Mouse (Mus musculus) hindbrain, postnatal 0 days (tissue): ENCODE results near the gene Elavl2. TPM values are rescaled to one million over a fixed set of nuclear protein-coding genes. Genes with fewer than 3 reads are reported as not detected.

ENCODE experiments used
- ATAC-seq: fragments of 200-750 bp; cut with Nextera tagmentation; 2 replicates; pipeline ENCODE4 v1.8.0; 2017; ENCODE audit warnings: mild to moderate bottlenecking, moderate TSS enrichment, moderate library complexity
- DNase-seq: peaks from one replicate; pipeline ENCODE4 v3.0.0-alpha.2; 2015; ENCODE audit warnings: low spot score
- H3K27ac ChIP-seq: fragments of 300-500 bp; sonication (generic); 2 replicates; pipeline ENCODE4 v1.5.1; 2014; ENCODE audit warnings: mild to moderate bottlenecking
- H3K27me3 ChIP-seq: fragments of 300-500 bp; sonication (generic); 2 replicates; pipeline ENCODE4 v1.6.1; 2014; ENCODE audit warnings: low read length, mixed read lengths; ENCODE audit not compliant: insufficient read depth
- H3K36me3 ChIP-seq: fragments of 300-500 bp; sonication (generic); 2 replicates; pipeline ENCODE4 v1.6.1; 2014; ENCODE audit warnings: low read length, mixed read lengths; ENCODE audit not compliant: insufficient read depth
- H3K4me1 ChIP-seq: fragments of 300-500 bp; sonication (generic); 2 replicates; pipeline ENCODE4 v1.6.1; 2014; ENCODE audit warnings: antibody characterized with exemption, low read length, mixed read lengths; ENCODE audit not compliant: insufficient read depth
- H3K4me2 ChIP-seq: fragments of 300-500 bp; sonication (generic); 2 replicates; pipeline ENCODE4 v1.6.1; 2014; ENCODE audit warnings: low read depth, mild to moderate bottlenecking, low read length, moderate library complexity, mixed read lengths
- H3K4me3 ChIP-seq: fragments of 300-500 bp; sonication (generic); 2 replicates; pipeline ENCODE4 v1.5.1; 2014; ENCODE audit warnings: low read length
- H3K9ac ChIP-seq: fragments of 300-500 bp; sonication (generic); replicated peaks from 2 replicates; pipeline ENCODE4 v1.6.1; 2014; ENCODE audit warnings: mild to moderate bottlenecking, low read length, moderate library complexity, mixed read lengths
- H3K9me3 ChIP-seq: fragments of 300-500 bp; sonication (generic); 2 replicates; pipeline ENCODE4 v1.6.1; 2016; ENCODE audit warnings: low read length, mixed read lengths
- CTCF ChIP-seq: IDR thresholded peaks from 2 replicates; pipeline ENCODE4 v1.5.1; 2016; ENCODE audit warnings: antibody characterized with exemption, control low read depth, low read depth
- WGBS: fragments of 180-500 bp; shearing (Covaris S2); extraction: QIAGEN DNeasy Blood & Tissue Kit; methylation state at CpG from one replicate; pipeline ENCODE4 v1.1.7; 2014; 5-methylcytosine and 5-hydroxymethylcytosine counted together
- polyA plus RNA-seq: library from polyadenylated mRNA; unstranded; fragments of >200 nt; fragmentation: Nextera tagmentation; extraction: Ambion mirVana; gene quantifications from 2 replicates; pipeline ENCODE4 v1.2.1, GENCODE M21; 2015
- total RNA-seq: library from RNA; depleted of rRNA; stranded (reverse); fragments of >200 nt; gene quantifications from 2 replicates; pipeline ENCODE4 v1.2.3, GENCODE M21; 2014

The Elavl2 gene
- total and polyA plus RNA-seq, 2 experiments from 2014 or later: 93.5 to 100 TPM

GRCm38 (mm10) chr4:91381201-91381627, 19.4 kb downstream of the Elavl2 start:
- DNase-seq (peak; percentile 70), ATAC-seq (peak; percentile 47)
- H3K27me3 ChIP-seq: no peaks in the 10 kb centered on the region
- H3K9ac ChIP-seq: peak overlapping the region; percentile 47; the same call in 1 of the 2 replicates
- WGBS: 2% methylated on average over 13 of the region's 13 CpGs
- peak overlapping the region; percentile 44 for H3K4me3 ChIP-seq
- no peaks in the 10 kb centered on the region for H3K36me3 ChIP-seq
- peak overlapping the region; percentile 72 for H3K4me2 ChIP-seq
- peaks cover 3% of the 10 kb centered on the region; the same call in 1 of the 2 replicates for H3K4me1 ChIP-seq
- H3K9me3 ChIP-seq: no peaks in the 10 kb centered on the region
- H3K27ac ChIP-seq: peak overlapping the region; percentile 66
- TF ChIP-seq CTCF: peak; percentile 54

DNA sequence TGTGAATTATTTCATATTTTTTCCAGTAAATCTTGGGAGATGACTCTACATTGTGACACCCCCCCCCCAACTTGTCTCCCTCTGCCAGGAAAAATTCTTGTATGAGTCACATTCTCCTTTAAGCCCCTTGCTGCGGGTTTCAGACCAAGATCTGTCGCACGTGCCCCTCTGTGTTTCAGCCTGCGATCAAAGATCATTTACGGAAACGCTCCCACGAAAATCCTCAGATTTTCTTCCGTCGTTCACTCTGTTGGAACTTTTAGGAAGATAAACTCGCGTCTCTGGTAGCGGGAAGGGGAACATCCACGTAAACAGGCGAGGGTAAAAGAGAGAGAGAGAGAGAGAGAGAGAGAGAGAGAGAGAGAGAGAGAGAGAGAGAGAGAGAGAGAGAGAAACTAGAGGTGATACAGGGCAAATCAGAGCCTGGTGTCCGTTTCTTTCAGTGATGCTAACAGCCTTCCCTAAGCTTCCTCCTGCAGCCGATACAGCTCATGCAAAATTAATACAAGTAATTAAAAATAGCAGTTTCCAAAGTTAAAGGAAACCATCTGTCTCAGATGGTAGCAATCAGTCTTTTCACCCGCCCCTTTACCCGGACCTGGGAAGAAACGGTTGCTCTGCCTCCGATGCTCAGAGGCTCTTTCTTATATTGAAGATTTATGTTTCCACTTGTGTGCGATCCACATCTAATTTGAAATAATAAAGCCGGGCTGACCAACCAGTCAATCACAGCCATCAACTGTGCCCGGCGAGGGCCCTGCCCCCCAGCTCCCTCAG, 20.1 kb downstream of the Elavl2 start:
- no peaks in the 10 kb centered on the region for H3K36me3 ChIP-seq
- peak; percentile 43 for DNase-seq
- no peaks in the 10 kb centered on the region for H3K9me3 ChIP-seq
- H3K27ac ChIP-seq: peak overlapping the region; percentile 66
- peak overlapping the region; percentile 72 for H3K4me2 ChIP-seq
- TF ChIP-seq CTCF: no peak
- no peaks in the 10 kb centered on the region for H3K27me3 ChIP-seq
- H3K4me3 ChIP-seq: peak overlapping the region; percentile 44
- no peak for ATAC-seq
- peaks cover 3% of the 10 kb centered on the region; the same call in 1 of the 2 replicates for H3K4me1 ChIP-seq
- peak overlapping the region; percentile 47; the same call in 1 of the 2 replicates for H3K9ac ChIP-seq
- WGBS: 2% methylated on average over 24 of the region's 24 CpGs

- DNase-seq (peak; percentile 54), ATAC-seq (no peak)
- Histone ChIP-seq H3K27me3 (no peaks in the 10 kb centered on the region), H3K4me3 (peak overlapping the region; percentile 44; the same call in 1 of the 2 replicates), H3K9me3 (no peaks in the 10 kb centered on the region), H3K36me3 (no peaks in the 10 kb centered on the region), H3K9ac (0 out of 2 replicates have a peak overlapping the region, but pooled peaks have one; percentile 47), H3K27ac (no peak overlapping the region), H3K4me2 (peak overlapping the region; percentile 72), H3K4me1 (peaks cover 3% of the 10 kb centered on the region; the same call in 1 of the 2 replicates)
- WGBS: 9% methylated on average over 9 of the region's 9 CpGs
- peak; percentile 38; the same call in 1 of the 2 replicates for TF ChIP-seq CTCF
Measured at GRCm38 (mm10) chr4:91379559-91379958, 21.0 kb downstream of the Elavl2 start.

DNA sequence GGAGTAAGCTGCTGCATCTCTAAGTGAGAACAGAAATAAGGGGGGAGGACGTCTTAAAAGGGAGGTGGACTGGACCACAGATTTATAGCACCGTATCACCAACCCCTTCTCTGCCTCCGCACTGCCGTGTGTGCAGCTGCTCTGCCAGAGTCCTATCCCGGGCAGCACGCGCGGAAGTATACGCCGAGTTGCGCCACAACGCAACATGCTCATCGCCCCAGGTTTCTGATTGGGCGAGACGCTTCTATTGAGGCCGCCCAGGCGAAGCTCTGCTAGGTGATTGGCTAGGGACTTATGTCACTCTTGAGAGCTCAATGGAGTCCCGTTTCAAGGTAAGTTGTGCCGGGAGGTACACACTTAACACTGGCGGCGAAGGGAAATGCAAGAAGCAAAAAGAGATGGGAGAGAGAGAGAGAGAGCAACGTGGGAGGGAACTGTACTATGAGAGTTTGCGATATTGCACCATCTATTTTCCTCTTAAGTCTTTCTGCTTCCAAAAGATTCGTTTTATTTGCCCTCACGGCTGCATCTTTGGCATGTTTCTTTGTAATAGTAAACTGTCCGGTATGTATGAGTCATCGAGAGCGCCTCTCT, 24.2 kb downstream of the Elavl2 start:
- peak; percentile 99 for DNase-seq
- TF ChIP-seq CTCF: no peak; the same call in none of the 2 replicates
- no peaks in the 10 kb centered on the region for H3K27me3 ChIP-seq

DNA sequence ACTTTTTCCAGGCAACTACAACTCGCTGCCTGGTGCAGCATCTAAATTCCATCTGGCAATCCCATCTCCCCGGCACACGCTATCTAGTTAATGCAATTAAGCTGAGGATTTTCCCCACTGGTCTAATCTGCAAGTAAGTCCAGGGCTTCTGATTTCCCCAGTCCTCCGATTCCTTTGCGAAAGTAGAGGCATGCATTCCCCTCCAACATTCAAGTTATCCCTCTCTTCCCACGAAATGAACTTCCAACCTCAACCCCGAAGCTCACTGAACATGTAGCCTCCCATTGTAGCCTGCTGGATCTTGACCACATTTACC, 25.3 kb downstream of the Elavl2 start:
- TF ChIP-seq CTCF: no peak
- H3K27me3 ChIP-seq: no peaks in the 10 kb centered on the region

More for the DNA sequence above, 24.2 kb downstream of the Elavl2 start:
- Histone ChIP-seq H3K9ac (peak overlapping the region; percentile 77), H3K4me1 (no peaks in the 10 kb centered on the region), H3K4me3 (peak overlapping the region; percentile 84), H3K4me2 (peak overlapping the region; percentile 85), H3K27ac (peak overlapping the region; percentile 89), H3K36me3 (no peaks in the 10 kb centered on the region), H3K9me3 (no peaks in the 10 kb centered on the region)
- under 1% methylated on average over 28 of the region's 28 CpGs for WGBS
- ATAC-seq: peak; percentile 96

DNA sequence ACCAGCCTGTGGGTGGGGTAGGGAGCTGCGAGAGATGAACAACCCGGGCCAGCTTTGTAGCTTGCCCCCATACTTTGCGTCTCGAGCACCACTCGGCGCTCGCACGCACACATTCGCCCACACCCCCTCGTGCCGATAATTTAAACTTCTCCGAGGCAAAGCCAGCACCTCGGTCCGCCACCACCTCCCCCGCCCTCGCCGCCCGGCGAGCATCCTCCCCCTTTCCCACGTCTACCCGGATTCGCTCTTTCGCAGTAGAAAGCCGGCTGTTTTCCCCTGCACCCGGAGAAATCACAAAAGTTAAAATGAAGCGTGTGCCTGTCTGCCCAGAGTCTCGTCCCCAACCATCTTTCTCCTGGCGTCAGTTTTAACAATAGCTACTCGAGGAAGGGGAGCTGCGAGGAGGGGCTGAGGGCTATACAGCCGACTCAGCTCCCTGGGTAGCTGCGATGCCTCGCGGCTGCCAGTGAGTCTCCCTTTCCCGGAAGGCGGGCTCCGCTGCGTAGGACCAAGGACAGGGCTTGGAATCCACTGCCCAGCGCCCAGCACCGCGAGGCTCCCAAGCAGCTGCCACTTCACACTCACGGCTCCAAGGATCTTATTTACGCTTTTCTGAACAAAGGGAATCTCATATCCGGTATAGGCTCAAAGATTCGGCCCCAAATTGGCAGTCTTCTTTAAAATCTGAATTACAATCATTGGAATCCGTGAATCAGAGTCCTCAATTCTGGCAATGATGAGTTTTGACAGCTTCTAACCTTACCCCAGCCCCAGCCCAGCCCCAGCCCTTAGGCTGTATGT, 25.8 kb downstream of the Elavl2 start:
- H3K9ac ChIP-seq: peak overlapping the region; percentile 77
- no peaks in the 10 kb centered on the region for H3K36me3 ChIP-seq
- ATAC-seq (0 out of 2 replicates have a peak, but pooled peaks have one; percentile 22), DNase-seq (peak; percentile 74)
- H3K4me1 ChIP-seq: no peaks in the 10 kb centered on the region
- no peaks in the 10 kb centered on the region for H3K9me3 ChIP-seq
- no peaks in the 10 kb centered on the region for H3K27me3 ChIP-seq
- peak overlapping the region; percentile 85 for H3K4me2 ChIP-seq
- peak overlapping the region; percentile 89 for H3K27ac ChIP-seq
- peak overlapping the region; percentile 84 for H3K4me3 ChIP-seq
- no peak for TF ChIP-seq CTCF
- WGBS: under 1% methylated on average over 46 of the region's 46 CpGs

More for the DNA sequence above, 25.3 kb downstream of the Elavl2 start:
- Histone ChIP-seq H3K36me3 (no peaks in the 10 kb centered on the region), H3K4me2 (peak overlapping the region; percentile 85), H3K9ac (peak overlapping the region; percentile 77), H3K4me3 (peak overlapping the region; percentile 84), H3K27ac (peak overlapping the region; percentile 89), H3K4me1 (no peaks in the 10 kb centered on the region), H3K9me3 (no peaks in the 10 kb centered on the region)
- DNase-seq (peak; percentile 53), ATAC-seq (no peak)
- WGBS: under 1% methylated on average over 7 of the region's 7 CpGs
